Mouse (Mus musculus): ENCODE data around the gene Fam189a1. TPM values are rescaled to one million over a fixed set of nuclear protein-coding genes. Genes with fewer than 3 reads are reported as not detected.
A peak's percentile ranks its signal among the peaks of the same experiment; 100 is the strongest.

Gene Fam189a1
- polyA plus RNA-seq, 1 experiment from 2014 or later, result 7.7 TPM

DNA sequence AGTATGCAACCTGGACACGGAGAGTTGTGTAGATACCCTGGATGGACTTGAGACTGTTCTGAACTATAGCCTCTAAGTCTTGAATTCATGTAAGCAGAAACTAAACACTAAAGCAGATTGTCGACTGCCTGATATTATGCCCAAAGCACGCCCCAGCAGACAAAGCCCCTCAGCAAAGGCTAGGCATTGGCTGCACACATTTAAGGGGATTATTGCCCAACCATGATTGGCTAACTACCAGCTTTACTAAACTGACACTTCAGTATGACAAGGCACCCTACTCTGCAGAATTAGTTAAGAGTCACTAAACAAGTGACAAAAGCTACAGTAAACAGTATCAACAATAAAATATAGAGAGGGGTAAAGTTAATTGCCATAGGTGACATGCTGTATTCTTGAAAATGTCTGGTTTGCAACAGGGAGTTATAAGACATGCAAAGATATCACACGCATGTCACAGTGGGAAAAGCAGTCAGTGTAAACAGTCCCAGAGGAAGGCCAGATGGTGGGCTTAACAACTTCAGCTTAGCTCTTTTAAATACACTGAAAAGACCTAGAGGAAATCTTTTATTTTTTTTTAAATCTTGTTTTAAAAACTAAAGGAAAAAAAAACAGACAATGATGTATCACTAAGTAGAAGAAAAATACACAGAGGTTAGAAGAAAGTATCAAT lies 182.6 kb downstream of the Fam189a1 start:
- Histone ChIP-seq H3K9ac (no peak overlapping the region), H3K4me2 (replicated peaks) (no peak overlapping the region), H3K9me3 (replicated peaks) (no peaks in the 10 kb centered on the region), H3K4me3 (no peak overlapping the region), H3K4me1 (no peaks in the 10 kb centered on the region), H3K36me3 (no peaks in the 10 kb centered on the region), H3K27ac (no peak overlapping the region), H3K27me3 (no peaks in the 10 kb centered on the region)
- 87% methylated on average over 4 of the region's 4 CpGs for WGBS
- no peak for ATAC-seq (ENCODE audit: low FRiP score)

DNA sequence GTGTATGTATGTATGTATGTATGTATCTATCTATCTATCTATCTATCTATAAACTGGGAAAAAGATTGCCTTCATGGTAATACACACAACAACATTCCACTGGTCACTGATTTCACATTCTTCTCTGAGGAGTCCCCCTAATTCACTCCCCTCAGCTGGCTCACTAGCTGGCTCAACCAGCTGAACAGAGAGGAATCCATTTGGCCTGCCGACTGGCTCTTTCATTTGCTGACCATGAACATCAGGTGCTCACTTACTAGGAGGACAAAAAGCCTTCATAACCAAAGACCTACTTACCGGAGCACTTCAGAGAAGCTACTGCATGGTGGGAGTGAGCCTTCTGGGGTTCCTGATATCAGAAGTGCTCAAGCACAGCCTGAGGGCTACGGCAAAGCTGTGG lies 194.2 kb downstream of the Fam189a1 start:
- Histone ChIP-seq H3K27me3 (no peaks in the 10 kb centered on the region), H3K9ac (no peak overlapping the region), H3K9me3 (replicated peaks) (no peaks in the 10 kb centered on the region), H3K4me3 (no peak overlapping the region), H3K36me3 (no peaks in the 10 kb centered on the region), H3K27ac (no peak overlapping the region), H3K4me1 (no peaks in the 10 kb centered on the region), H3K4me2 (replicated peaks) (no peak overlapping the region)
- no peak for ATAC-seq (ENCODE audit: low FRiP score)
- WGBS, result 89% methylated on average over 3 of the region's 3 CpGs

DNA sequence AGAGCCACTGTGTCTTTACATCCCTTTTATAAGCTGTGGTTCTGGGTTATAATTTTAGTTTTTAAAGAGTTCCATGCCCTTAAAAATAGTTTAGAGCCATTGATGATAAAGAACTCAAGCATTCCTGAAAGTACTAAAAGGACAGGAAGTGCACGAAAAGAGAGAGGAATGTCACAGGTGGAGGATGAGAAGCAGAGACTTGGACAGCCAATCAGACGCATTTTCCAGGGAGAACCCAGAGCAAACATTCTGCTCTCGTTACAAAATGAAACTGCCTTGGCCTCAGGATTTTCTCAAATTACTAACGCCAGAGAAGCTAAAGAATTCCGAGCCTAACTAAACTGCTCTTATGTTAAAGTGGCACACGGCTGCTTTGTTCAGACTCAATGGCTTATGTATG lies 197.3 kb downstream of the Fam189a1 start:
- Histone ChIP-seq H3K9ac (no peak overlapping the region), H3K36me3 (no peaks in the 10 kb centered on the region), H3K4me1 (no peaks in the 10 kb centered on the region), H3K4me3 (no peak overlapping the region), H3K4me2 (replicated peaks) (no peak overlapping the region), H3K27ac (no peak overlapping the region), H3K27me3 (no peaks in the 10 kb centered on the region), H3K9me3 (replicated peaks) (no peaks in the 10 kb centered on the region)
- ATAC-seq (ENCODE audit: low FRiP score), result no peak
- WGBS, result 65% methylated on average over 6 of the region's 6 CpGs

- Histone ChIP-seq H3K9ac (no peak overlapping the region), H3K27ac (no peak overlapping the region), H3K4me3 (no peak overlapping the region), H3K4me2 (replicated peaks) (no peak overlapping the region), H3K27me3 (no peaks in the 10 kb centered on the region), H3K4me1 (no peaks in the 10 kb centered on the region), H3K36me3 (no peaks in the 10 kb centered on the region), H3K9me3 (replicated peaks) (no peaks in the 10 kb centered on the region)
- 16% methylated on average over 2 of the region's 2 CpGs for WGBS
- no peak for ATAC-seq (ENCODE audit: low FRiP score)
These were observed 204.2 kb downstream of the Fam189a1 start for GRCm38 (mm10) chr7:64952181-64952580.

GRCm38 (mm10) chr7:64950771-64951099 lies 205.6 kb downstream of the Fam189a1 start:
- Histone ChIP-seq H3K9me3 (replicated peaks) (no peaks in the 10 kb centered on the region), H3K36me3 (no peaks in the 10 kb centered on the region), H3K27ac (no peak overlapping the region), H3K4me3 (no peak overlapping the region), H3K4me1 (no peaks in the 10 kb centered on the region), H3K4me2 (replicated peaks) (no peak overlapping the region), H3K27me3 (no peaks in the 10 kb centered on the region), H3K9ac (no peak overlapping the region)
- no peak for ATAC-seq (ENCODE audit: low FRiP score)
- 74% methylated on average over 2 of the region's 2 CpGs for WGBS

DNA sequence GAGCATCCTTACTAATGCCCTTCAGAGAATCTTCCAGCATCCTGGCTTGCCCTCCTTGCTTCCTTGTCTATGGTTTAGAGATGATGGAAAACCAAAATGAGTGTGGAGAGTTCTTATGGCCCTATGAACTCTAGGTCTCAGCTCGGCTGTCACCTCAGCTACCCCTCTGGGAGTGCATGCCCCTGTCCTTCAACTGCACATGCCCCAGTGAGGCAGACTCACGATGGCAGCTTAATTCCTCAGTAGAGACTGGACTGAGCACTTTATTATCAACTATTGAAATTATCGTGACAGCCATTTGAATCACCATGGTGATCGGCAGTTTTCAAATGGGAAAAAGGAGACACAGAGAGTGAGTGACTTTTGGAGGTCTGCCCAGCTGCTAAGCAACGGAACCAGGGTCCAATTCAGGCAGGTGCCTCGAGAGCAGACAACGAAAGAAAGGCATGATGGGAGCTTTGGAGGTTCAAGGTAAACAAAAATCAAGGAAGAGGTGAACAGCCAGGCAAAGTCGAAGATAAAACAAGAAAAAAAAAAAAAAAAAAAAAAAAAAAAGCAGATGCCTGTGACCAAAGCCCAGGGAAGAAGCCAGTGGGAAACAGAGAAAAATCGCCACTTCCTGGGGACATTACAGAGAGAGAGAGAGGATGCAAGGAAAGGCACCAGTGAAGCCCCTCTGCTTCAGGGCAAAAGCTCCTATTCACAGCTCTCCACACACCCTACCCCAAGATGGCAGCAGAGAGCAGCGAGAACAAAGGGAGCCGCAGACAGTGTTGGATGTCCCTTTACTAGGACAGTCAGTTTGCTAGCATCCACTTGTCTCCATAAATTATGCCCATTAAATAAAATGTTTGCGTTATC lies 206.2 kb downstream of the Fam189a1 start:
- no peak overlapping the region for H3K4me2 ChIP-seq (replicated peaks)
- no peak overlapping the region for H3K4me3 ChIP-seq
- WGBS, result 44% methylated on average over 12 of the region's 12 CpGs
- H3K27ac ChIP-seq, result no peak overlapping the region
- H3K36me3 ChIP-seq, result no peaks in the 10 kb centered on the region
- H3K9ac ChIP-seq, result no peak overlapping the region
- H3K4me1 ChIP-seq, result no peaks in the 10 kb centered on the region
- ATAC-seq (ENCODE audit: low FRiP score), result no peak
- no peaks in the 10 kb centered on the region for H3K9me3 ChIP-seq (replicated peaks)
- no peaks in the 10 kb centered on the region for H3K27me3 ChIP-seq

- WGBS, result 86% methylated on average over 1 of the region's 1 CpGs
These were observed 206.9 kb downstream of the Fam189a1 start for GRCm38 (mm10) chr7:64949465-64949864.

GRCm38 (mm10) chr7:64944686-64945085 lies 211.7 kb downstream of the Fam189a1 start:
- Histone ChIP-seq H3K4me1 (no peaks in the 10 kb centered on the region), H3K9me3 (replicated peaks) (no peaks in the 10 kb centered on the region), H3K27me3 (no peaks in the 10 kb centered on the region), H3K4me2 (replicated peaks) (no peak overlapping the region), H3K27ac (no peak overlapping the region), H3K36me3 (no peaks in the 10 kb centered on the region), H3K4me3 (no peak overlapping the region), H3K9ac (no peak overlapping the region)
- WGBS, result 85% methylated on average over 5 of the region's 5 CpGs
- ATAC-seq (ENCODE audit: low FRiP score), result no peak

More at GRCm38 (mm10) chr7:64949465-64949864, 206.9 kb downstream of the Fam189a1 start:
- Histone ChIP-seq H3K27me3 (no peaks in the 10 kb centered on the region), H3K4me2 (replicated peaks) (no peak overlapping the region), H3K9me3 (replicated peaks) (no peaks in the 10 kb centered on the region), H3K36me3 (no peaks in the 10 kb centered on the region), H3K4me3 (no peak overlapping the region), H3K9ac (no peak overlapping the region), H3K4me1 (no peaks in the 10 kb centered on the region), H3K27ac (no peak overlapping the region)
- ATAC-seq (ENCODE audit: low FRiP score), result no peak

- H3K9me3 ChIP-seq (replicated peaks), result no peaks in the 10 kb centered on the region
- 78% methylated on average over 8 of the region's 8 CpGs for whole genome bisulfite sequencing
- H3K27ac ChIP-seq, result no peak overlapping the region
- no peaks in the 10 kb centered on the region for H3K27me3 ChIP-seq
- H3K4me1 ChIP-seq, result no peaks in the 10 kb centered on the region
- no peak overlapping the region for H3K4me2 ChIP-seq (replicated peaks)
- no peaks in the 10 kb centered on the region for H3K36me3 ChIP-seq
- peak; percentile 46; the same call in 1 of the 2 replicates for ATAC-seq (ENCODE audit: low FRiP score)
- H3K9ac ChIP-seq, result no peak overlapping the region
- H3K4me3 ChIP-seq, result no peak overlapping the region
These were observed 212.2 kb downstream of the Fam189a1 start for GRCm38 (mm10) chr7:64944175-64944574.

DNA sequence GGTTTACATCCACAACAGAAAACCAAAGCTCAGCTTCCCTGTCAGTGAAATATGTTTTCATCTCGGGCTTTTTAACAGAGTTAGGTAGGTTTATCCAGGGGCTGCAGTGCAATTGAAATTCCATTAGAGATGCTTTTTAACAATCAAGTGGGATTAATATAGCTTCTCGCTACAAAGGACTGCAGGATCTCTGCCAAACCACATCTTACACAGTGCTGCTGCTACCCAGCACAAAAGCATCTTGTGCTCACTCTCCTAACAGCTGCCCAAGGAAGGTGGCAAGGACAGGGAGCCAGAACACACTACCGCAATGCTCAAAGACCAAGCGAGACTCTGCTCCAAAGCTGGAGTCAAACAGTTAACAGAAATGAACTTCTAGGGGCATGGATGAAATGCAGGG lies 219.4 kb downstream of the Fam189a1 start:
- Histone ChIP-seq H3K27ac (no peak overlapping the region), H3K9ac (no peak overlapping the region), H3K9me3 (replicated peaks) (no peaks in the 10 kb centered on the region), H3K4me2 (replicated peaks) (no peak overlapping the region), H3K4me3 (no peak overlapping the region), H3K36me3 (no peaks in the 10 kb centered on the region), H3K27me3 (no peaks in the 10 kb centered on the region), H3K4me1 (no peaks in the 10 kb centered on the region)
- ATAC-seq (ENCODE audit: low FRiP score), result no peak
- 84% methylated on average over 4 of the region's 4 CpGs for WGBS

GRCm38 (mm10) chr7:64934115-64934514 lies 222.3 kb downstream of the Fam189a1 start:
- Histone ChIP-seq H3K36me3 (no peaks in the 10 kb centered on the region), H3K27ac (no peak overlapping the region), H3K9me3 (replicated peaks) (no peaks in the 10 kb centered on the region), H3K27me3 (no peaks in the 10 kb centered on the region), H3K4me1 (no peaks in the 10 kb centered on the region), H3K4me2 (replicated peaks) (no peak overlapping the region), H3K9ac (no peak overlapping the region), H3K4me3 (no peak overlapping the region)
- ATAC-seq (ENCODE audit: low FRiP score), result no peak
- WGBS, result 69% methylated on average over 3 of the region's 3 CpGs

DNA sequence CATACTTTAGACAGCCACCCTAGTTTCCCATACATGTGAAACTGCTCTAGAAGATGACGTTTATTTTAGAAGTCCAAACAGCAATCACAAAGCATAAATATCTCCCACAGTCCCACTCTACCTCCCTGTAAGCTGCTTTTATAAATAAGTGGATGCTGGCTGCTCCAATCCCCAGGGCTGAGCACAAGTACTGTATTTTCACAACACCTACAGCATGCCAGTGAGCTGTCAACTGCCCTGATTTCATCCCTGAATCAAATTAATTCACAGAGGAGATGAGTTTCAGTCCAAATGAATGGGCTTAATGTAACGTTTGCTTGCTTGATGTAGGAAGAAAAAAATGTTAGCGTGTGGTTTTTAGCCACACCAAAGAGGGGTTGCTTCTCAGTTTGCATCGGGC lies 225.4 kb downstream of the Fam189a1 start:
- Histone ChIP-seq H3K4me1 (no peaks in the 10 kb centered on the region), H3K27me3 (no peaks in the 10 kb centered on the region), H3K36me3 (no peaks in the 10 kb centered on the region), H3K4me3 (no peak overlapping the region), H3K9ac (no peak overlapping the region), H3K27ac (no peak overlapping the region), H3K4me2 (replicated peaks) (no peak overlapping the region), H3K9me3 (replicated peaks) (no peaks in the 10 kb centered on the region)
- WGBS, result 81% methylated on average over 4 of the region's 4 CpGs
- ATAC-seq (ENCODE audit: low FRiP score), result no peak

GRCm38 (mm10) chr7:64923918-64924317 lies 232.5 kb downstream of the Fam189a1 start:
- no peaks in the 10 kb centered on the region for H3K27me3 ChIP-seq
- H3K9ac ChIP-seq, result no peak overlapping the region
- H3K27ac ChIP-seq, result no peak overlapping the region
- no peaks in the 10 kb centered on the region for H3K36me3 ChIP-seq
- no peak for ATAC-seq (ENCODE audit: low FRiP score)
- peaks cover 8% of the 10 kb centered on the region; the same call in 1 of the 2 replicates for H3K4me1 ChIP-seq
- WGBS, result 81% methylated on average over 5 of the region's 5 CpGs
- H3K4me2 ChIP-seq (replicated peaks), result no peak overlapping the region
- no peak overlapping the region for H3K4me3 ChIP-seq
- no peaks in the 10 kb centered on the region for H3K9me3 ChIP-seq (replicated peaks)
